Mouse (Mus musculus): ENCODE measurements at regions not wholly inside any gene's neighbourhood (a gene's known extent, or its start where the extent isn't known, plus 50 kb on each side); places are given as distances from the start of the nearest gene placed in this dataset.

GRCm38 (mm10) chr16:71622664-71623063, 685.4 kb upstream of the Robo1 start:
- no peak for DNase-seq (ENCODE audit: low spot score in 2 of 2)

GRCm38 (mm10) chr16:71640361-71640760, 667.7 kb upstream of the Robo1 start:
- no peak for DNase-seq (ENCODE audit: low spot score in 2 of 2)

GRCm38 (mm10) chr16:71643223-71643622, 664.9 kb upstream of the Robo1 start:
- no peak for DNase-seq (ENCODE audit: low spot score in 2 of 2)

- DNase-seq (ENCODE audit: low spot score in 2 of 2), result no peak
Observed at GRCm38 (mm10) chr16:71678075-71678701, 629.9 kb upstream of the Robo1 start.

- no peak for DNase-seq (ENCODE audit: low spot score in 2 of 2)
Observed at GRCm38 (mm10) chr16:71693464-71693863, 614.6 kb upstream of the Robo1 start.

- no peak for DNase-seq (ENCODE audit: low spot score in 2 of 2)
Observed at GRCm38 (mm10) chr16:71705846-71706245, 602.3 kb upstream of the Robo1 start.

GRCm38 (mm10) chr16:71709684-71710083, 598.4 kb upstream of the Robo1 start:
- DNase-seq (ENCODE audit: low spot score in 2 of 2), result no peak

- DNase-seq (ENCODE audit: low spot score in 2 of 2), result no peak
Observed at GRCm38 (mm10) chr16:71711879-71712278, 596.2 kb upstream of the Robo1 start.

GRCm38 (mm10) chr16:71717207-71717606, 590.9 kb upstream of the Robo1 start:
- no peak for DNase-seq (ENCODE audit: low spot score in 2 of 2)

- no peak for DNase-seq (ENCODE audit: low spot score in 2 of 2)
Observed at GRCm38 (mm10) chr16:71724898-71725297, 583.2 kb upstream of the Robo1 start.

GRCm38 (mm10) chr16:71737941-71738340, 570.2 kb upstream of the Robo1 start:
- no peak for DNase-seq (ENCODE audit: low spot score in 2 of 2)

GRCm38 (mm10) chr16:71739104-71739503, 569.0 kb upstream of the Robo1 start:
- DNase-seq (ENCODE audit: low spot score in 2 of 2), result no peak

- no peak for DNase-seq (ENCODE audit: low spot score in 2 of 2)
Observed at GRCm38 (mm10) chr16:71780945-71781344, 527.2 kb upstream of the Robo1 start.

GRCm38 (mm10) chr16:71812840-71813239, 495.3 kb upstream of the Robo1 start:
- no peak for DNase-seq (ENCODE audit: low spot score in 2 of 2)

GRCm38 (mm10) chr16:71835325-71835724, 472.8 kb upstream of the Robo1 start:
- DNase-seq (ENCODE audit: low spot score in 2 of 2), result no peak

GRCm38 (mm10) chr16:71850097-71850496, 458.0 kb upstream of the Robo1 start:
- DNase-seq (ENCODE audit: low spot score in 2 of 2), result no peak

GRCm38 (mm10) chr16:71851590-71852190, 456.4 kb upstream of the Robo1 start:
- DNase-seq (ENCODE audit: low spot score in 2 of 2), result no peak

- DNase-seq (ENCODE audit: low spot score in 2 of 2), result no peak
Observed at GRCm38 (mm10) chr16:71857877-71858276, 450.2 kb upstream of the Robo1 start.

- DNase-seq (ENCODE audit: low spot score in 2 of 2), result no peak
Observed at GRCm38 (mm10) chr16:71860205-71860604, 447.9 kb upstream of the Robo1 start.

GRCm38 (mm10) chr16:71885701-71886100, 422.4 kb upstream of the Robo1 start:
- no peak for DNase-seq (ENCODE audit: low spot score in 2 of 2)

- no peak for DNase-seq (ENCODE audit: low spot score in 2 of 2)
Observed at GRCm38 (mm10) chr16:71889679-71890078, 418.4 kb upstream of the Robo1 start.

- DNase-seq (ENCODE audit: low spot score in 2 of 2), result no peak
Observed at GRCm38 (mm10) chr16:71923111-71923510, 385.0 kb upstream of the Robo1 start.

GRCm38 (mm10) chr16:71944165-71944564, 363.9 kb upstream of the Robo1 start:
- DNase-seq (ENCODE audit: low spot score in 2 of 2), result no peak
